Mouse (Mus musculus) forebrain, embryonic 15.5 days (tissue): ENCODE measurements around the gene Parp11. TPM values are rescaled to one million over a fixed set of nuclear protein-coding genes. Genes with fewer than 3 reads are reported as not detected.

Experiments
- ATAC-seq: fragments of 200-750 bp; cut with Nextera tagmentation; replicated peaks from 2 replicates; pipeline ENCODE4 v1.8.0; 2017; ENCODE audit warnings: mild to moderate bottlenecking, moderate TSS enrichment, moderate library complexity
- H3K27ac ChIP-seq: fragments of 300-500 bp; sonication (generic); replicated peaks from 2 replicates; pipeline ENCODE4 v1.5.1; 2015; ENCODE audit warnings: mild to moderate bottlenecking, inconsistent platforms
- H3K27me3 ChIP-seq: fragments of 300-500 bp; sonication (generic); 2 replicates; pipeline ENCODE4 v1.6.1; 2015; ENCODE audit warnings: inconsistent platforms
- H3K36me3 ChIP-seq: fragments of 300-500 bp; sonication (generic); 2 replicates; pipeline ENCODE4 v1.6.1; 2015; ENCODE audit warnings: mild to moderate bottlenecking, inconsistent platforms
- H3K4me1 ChIP-seq: fragments of 300-500 bp; sonication (generic); 2 replicates; pipeline ENCODE4 v1.6.1; 2015; ENCODE audit warnings: inconsistent platforms
- H3K4me2 ChIP-seq: fragments of 300-500 bp; sonication (generic); replicated peaks from 2 replicates; pipeline ENCODE4 v1.6.1; 2015; ENCODE audit warnings: mild to moderate bottlenecking, inconsistent platforms
- H3K4me3 ChIP-seq: fragments of 300-500 bp; sonication (generic); 2 replicates; pipeline ENCODE4 v1.5.1; 2015; ENCODE audit warnings: mild to moderate bottlenecking, inconsistent platforms
- H3K9ac ChIP-seq: fragments of 300-500 bp; sonication (generic); replicated peaks from 2 replicates; pipeline ENCODE4 v1.6.1; 2015; ENCODE audit warnings: mild to moderate bottlenecking, inconsistent platforms
- H3K9me3 ChIP-seq: fragments of 300-500 bp; sonication (generic); 2 replicates; pipeline ENCODE4 v1.6.1; 2016; ENCODE audit warnings: inconsistent platforms
- WGBS: fragments of 180-500 bp; shearing (Covaris S2); methylation state at CpG from one replicate; pipeline ENCODE4 v1.1.7; 2015; ENCODE audit warnings: mixed read lengths; 5-methylcytosine and 5-hydroxymethylcytosine counted together
- polyA plus RNA-seq: library from polyadenylated mRNA; unstranded; fragments of >200 nt; fragmentation: Nextera tagmentation; extraction: Ambion mirVana; gene quantifications from 2 replicates; pipeline ENCODE4 v1.2.1, GENCODE M21; 2015

Gene Parp11
- polyA plus RNA-seq, 1 experiment from 2014 or later, result 82.1 TPM

DNA sequence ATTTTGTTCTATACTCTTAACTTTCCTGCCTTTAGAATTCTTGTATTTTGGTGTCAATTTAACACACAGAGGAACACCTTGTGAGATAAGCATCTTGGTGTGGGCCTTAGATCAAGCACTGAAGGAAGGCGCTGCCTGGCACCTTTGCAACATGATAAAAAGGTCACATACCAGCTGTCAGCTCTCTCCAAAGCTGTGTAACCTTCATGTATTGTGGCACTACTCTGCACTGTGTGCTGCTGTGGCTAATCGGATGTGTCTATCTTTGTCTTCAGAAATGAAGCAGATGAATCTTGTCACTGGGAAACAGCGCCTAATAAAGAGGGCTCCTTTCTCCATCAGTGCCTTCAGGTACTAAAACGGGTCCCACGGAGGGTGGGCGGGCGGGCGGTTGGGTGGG lies 27.3 kb downstream of the Parp11 start:
- H3K4me3 ChIP-seq, result no peak overlapping the region
- WGBS, result 81% methylated on average over 8 of the region's 8 CpGs
- ATAC-seq, result 0 out of 2 replicates have a peak, but pooled peaks have one; percentile 46
- H3K36me3 ChIP-seq, result peaks cover 29% of the 10 kb centered on the region
- no peaks in the 10 kb centered on the region for H3K9me3 ChIP-seq
- no peaks in the 10 kb centered on the region for H3K4me1 ChIP-seq
- H3K4me2 ChIP-seq, result no peak overlapping the region
- H3K27ac ChIP-seq, result no peak overlapping the region
- H3K27me3 ChIP-seq, result no peaks in the 10 kb centered on the region
- H3K9ac ChIP-seq, result no peak overlapping the region

GRCm38 (mm10) chr6:127475231-127475630 lies 28.6 kb downstream of the Parp11 start:
- no peaks in the 10 kb centered on the region for H3K4me1 ChIP-seq
- 26% methylated on average over 3 of the region's 3 CpGs for WGBS
- no peak for ATAC-seq
- H3K9ac ChIP-seq, result no peak overlapping the region
- no peaks in the 10 kb centered on the region for H3K9me3 ChIP-seq
- H3K4me2 ChIP-seq, result no peak overlapping the region
- no peak overlapping the region for H3K27ac ChIP-seq
- no peaks in the 10 kb centered on the region for H3K27me3 ChIP-seq
- peaks cover 40% of the 10 kb centered on the region for H3K36me3 ChIP-seq
- no peak overlapping the region for H3K4me3 ChIP-seq

- no peaks in the 10 kb centered on the region for H3K9me3 ChIP-seq
- no peak overlapping the region for H3K9ac ChIP-seq
- no peak for ATAC-seq
- H3K4me2 ChIP-seq, result no peak overlapping the region
- H3K4me1 ChIP-seq, result peaks cover 3% of the 10 kb centered on the region; the same call in 1 of the 2 replicates
- H3K36me3 ChIP-seq, result peaks cover 32% of the 10 kb centered on the region
- no peak overlapping the region for H3K4me3 ChIP-seq
- WGBS, result 84% methylated on average over 6 of the region's 6 CpGs
- no peaks in the 10 kb centered on the region for H3K27me3 ChIP-seq
- no peak overlapping the region for H3K27ac ChIP-seq
Measured at GRCm38 (mm10) chr6:127491046-127491445, 44.4 kb downstream of the Parp11 start.

GRCm38 (mm10) chr6:127492561-127492960 lies 45.9 kb downstream of the Parp11 start:
- no peak for ATAC-seq
- peaks cover 3% of the 10 kb centered on the region; the same call in 1 of the 2 replicates for H3K4me1 ChIP-seq
- no peaks in the 10 kb centered on the region for H3K27me3 ChIP-seq
- H3K4me2 ChIP-seq, result no peak overlapping the region
- H3K9ac ChIP-seq, result no peak overlapping the region
- H3K36me3 ChIP-seq, result peaks cover 27% of the 10 kb centered on the region
- H3K4me3 ChIP-seq, result no peak overlapping the region
- H3K27ac ChIP-seq, result no peak overlapping the region
- H3K9me3 ChIP-seq, result no peaks in the 10 kb centered on the region
- 83% methylated on average over 4 of the region's 4 CpGs for WGBS

- no peak for ATAC-seq
- no peaks in the 10 kb centered on the region for H3K27me3 ChIP-seq
- H3K4me1 ChIP-seq, result peaks cover 3% of the 10 kb centered on the region; the same call in 1 of the 2 replicates
- H3K4me3 ChIP-seq, result no peak overlapping the region
- no peak overlapping the region for H3K9ac ChIP-seq
- 63% methylated on average over 13 of the region's 13 CpGs for WGBS
- peaks cover 29% of the 10 kb centered on the region for H3K36me3 ChIP-seq
- H3K4me2 ChIP-seq, result no peak overlapping the region
- H3K9me3 ChIP-seq, result no peaks in the 10 kb centered on the region
- no peak overlapping the region for H3K27ac ChIP-seq
Measured at GRCm38 (mm10) chr6:127493750-127494149, 47.1 kb downstream of the Parp11 start.

DNA sequence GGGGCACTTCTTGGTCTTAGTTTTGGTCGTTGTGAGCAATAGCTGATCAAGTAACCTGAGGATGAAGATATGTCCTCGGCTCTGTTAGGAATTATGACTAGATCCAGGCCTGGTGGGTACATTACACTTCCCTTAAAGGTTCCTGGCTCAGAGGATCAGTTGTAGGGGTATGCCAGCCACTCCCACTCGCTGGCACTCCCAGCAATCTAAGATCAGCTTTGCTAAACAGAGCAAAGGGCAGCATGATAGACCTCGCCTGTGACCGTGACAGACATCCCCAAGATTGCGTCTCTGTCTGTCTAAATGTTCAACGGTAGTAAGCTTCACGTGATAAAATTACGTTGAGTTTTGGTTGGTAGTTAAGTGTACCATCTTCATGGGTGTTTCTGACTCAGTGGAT lies 47.7 kb downstream of the Parp11 start:
- Histone ChIP-seq H3K27ac (no peak overlapping the region), H3K9ac (no peak overlapping the region), H3K9me3 (no peaks in the 10 kb centered on the region), H3K36me3 (peaks cover 29% of the 10 kb centered on the region), H3K4me3 (no peak overlapping the region), H3K4me2 (no peak overlapping the region), H3K4me1 (peaks cover 3% of the 10 kb centered on the region; the same call in 1 of the 2 replicates), H3K27me3 (no peaks in the 10 kb centered on the region)
- ATAC-seq, result no peak
- 95% methylated on average over 9 of the region's 9 CpGs for WGBS

DNA sequence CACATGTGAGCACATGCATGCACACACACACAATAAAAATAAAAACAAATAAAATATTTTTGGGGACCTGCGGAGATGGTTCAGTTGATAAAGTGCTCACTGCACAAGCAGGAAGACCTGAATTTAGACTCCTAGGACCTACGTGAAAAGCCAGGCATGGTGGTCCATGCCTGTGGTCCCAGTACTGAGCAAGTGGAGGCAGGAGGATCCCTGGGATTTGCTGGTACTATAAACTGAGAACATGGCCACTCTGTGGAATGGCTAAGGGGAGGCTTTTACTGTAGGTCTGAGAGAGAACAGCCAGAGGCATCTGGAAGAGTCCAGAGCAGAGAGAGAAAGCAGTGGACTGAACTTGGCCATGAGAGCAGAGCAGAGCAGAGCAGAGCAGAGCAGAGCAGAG lies 48.6 kb downstream of the Parp11 start:
- ATAC-seq, result no peak
- H3K27ac ChIP-seq, result no peak overlapping the region

GRCm38 (mm10) chr6:127495876-127496275 lies 49.2 kb downstream of the Parp11 start:
- no peak overlapping the region for H3K9ac ChIP-seq
- ATAC-seq, result no peak
- 5% methylated on average over 6 of the region's 6 CpGs for WGBS

More for the DNA sequence above, 48.6 kb downstream of the Parp11 start:
- no peak overlapping the region for H3K4me2 ChIP-seq
- no peaks in the 10 kb centered on the region for H3K27me3 ChIP-seq
- peaks cover 24% of the 10 kb centered on the region for H3K36me3 ChIP-seq
- H3K9me3 ChIP-seq, result no peaks in the 10 kb centered on the region
- H3K9ac ChIP-seq, result no peak overlapping the region
- 84% methylated on average over 2 of the region's 2 CpGs for WGBS
- peaks cover 3% of the 10 kb centered on the region; the same call in 1 of the 2 replicates for H3K4me1 ChIP-seq
- H3K4me3 ChIP-seq, result no peak overlapping the region

DNA sequence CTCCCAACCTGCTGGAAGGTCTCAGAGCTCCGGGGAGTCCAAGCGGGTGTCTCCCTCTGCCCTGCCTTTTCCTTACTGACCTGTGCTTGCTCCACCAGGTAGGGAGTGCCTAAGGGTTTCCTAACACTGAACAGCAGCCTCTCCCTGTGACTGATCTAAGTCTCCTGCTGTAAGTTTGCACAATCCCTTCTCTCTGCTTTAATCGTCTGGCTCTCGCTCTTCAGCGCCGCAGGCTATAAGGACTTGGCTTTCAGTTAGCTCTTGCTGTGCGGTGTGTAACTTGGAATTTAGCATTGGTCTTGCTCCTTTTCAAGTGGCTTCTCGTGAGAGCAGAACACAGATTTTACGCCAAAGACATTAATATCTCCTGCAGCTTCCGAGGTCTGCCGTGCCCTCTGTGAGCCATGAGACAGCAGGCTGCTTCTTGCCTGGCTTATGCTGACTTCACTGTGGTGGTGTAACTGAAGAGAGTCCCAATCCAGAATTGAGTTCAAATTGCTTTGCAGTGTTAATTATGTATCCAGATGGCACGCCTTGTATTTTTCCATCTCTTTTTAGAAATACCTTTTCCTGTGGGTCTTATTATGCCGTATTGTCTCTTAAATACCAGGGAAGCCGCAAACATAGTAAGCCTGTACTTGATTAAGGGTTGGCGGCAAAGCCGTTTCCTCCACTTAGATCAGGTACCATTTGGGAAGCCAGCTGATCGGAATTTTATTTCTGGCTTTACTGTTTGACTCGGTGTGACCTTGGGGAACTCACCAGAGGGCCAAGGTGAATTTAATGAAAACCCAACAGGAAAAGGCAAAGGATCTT lies 50.4 kb downstream of the Parp11 start:
- WGBS, result 73% methylated on average over 18 of the region's 18 CpGs
- peaks cover 6% of the 10 kb centered on the region for H3K36me3 ChIP-seq
- H3K4me3 ChIP-seq, result no peak overlapping the region
- H3K27me3 ChIP-seq, result no peaks in the 10 kb centered on the region
- no peaks in the 10 kb centered on the region for H3K9me3 ChIP-seq
- peaks cover 3% of the 10 kb centered on the region; the same call in 1 of the 2 replicates for H3K4me1 ChIP-seq
- no peak overlapping the region for H3K4me2 ChIP-seq
- ATAC-seq, result no peak; the same call in 1 of the 2 replicates
- H3K9ac ChIP-seq, result no peak overlapping the region
- H3K27ac ChIP-seq, result 0 out of 2 replicates have a peak overlapping the region, but pooled peaks have one; percentile 14

More at GRCm38 (mm10) chr6:127495876-127496275, 49.2 kb downstream of the Parp11 start:
- H3K27me3 ChIP-seq, result no peaks in the 10 kb centered on the region
- H3K27ac ChIP-seq, result no peak overlapping the region
- no peak overlapping the region for H3K4me3 ChIP-seq
- no peaks in the 10 kb centered on the region for H3K9me3 ChIP-seq
- no peak overlapping the region for H3K4me2 ChIP-seq
- H3K4me1 ChIP-seq, result peaks cover 3% of the 10 kb centered on the region; the same call in 1 of the 2 replicates
- peaks cover 17% of the 10 kb centered on the region for H3K36me3 ChIP-seq

DNA sequence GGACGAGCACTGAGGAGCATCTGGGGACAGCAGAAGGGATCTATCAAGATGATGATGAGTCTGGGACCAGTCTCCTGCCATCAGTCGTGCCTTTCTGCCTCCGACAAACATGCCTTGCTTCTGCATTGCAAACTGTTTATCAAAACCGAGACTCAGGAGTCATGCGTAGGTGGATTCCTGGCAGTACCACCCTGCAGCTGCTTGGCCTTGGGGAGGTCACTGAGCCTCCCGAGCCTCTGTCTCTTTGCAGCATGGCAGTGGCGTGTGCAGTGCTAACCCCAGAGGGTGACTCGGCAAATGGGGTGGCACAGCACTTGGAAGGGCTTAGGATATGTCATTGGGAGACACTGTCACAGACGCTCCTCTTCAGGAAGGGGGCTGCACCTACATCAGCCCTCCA lies 53.5 kb downstream of the Parp11 start:
- H3K27ac ChIP-seq, result no peak overlapping the region
- no peaks in the 10 kb centered on the region for H3K9me3 ChIP-seq
- peaks cover 3% of the 10 kb centered on the region; the same call in 1 of the 2 replicates for H3K4me1 ChIP-seq
- no peak for ATAC-seq
- H3K9ac ChIP-seq, result no peak overlapping the region
- 73% methylated on average over 9 of the region's 9 CpGs for WGBS
- H3K4me2 ChIP-seq, result no peak overlapping the region
- no peaks in the 10 kb centered on the region for H3K27me3 ChIP-seq
- 0 out of 2 replicates have a peak, but pooled peaks cover 2% of the 10 kb centered on the region for H3K36me3 ChIP-seq
- no peak overlapping the region for H3K4me3 ChIP-seq

DNA sequence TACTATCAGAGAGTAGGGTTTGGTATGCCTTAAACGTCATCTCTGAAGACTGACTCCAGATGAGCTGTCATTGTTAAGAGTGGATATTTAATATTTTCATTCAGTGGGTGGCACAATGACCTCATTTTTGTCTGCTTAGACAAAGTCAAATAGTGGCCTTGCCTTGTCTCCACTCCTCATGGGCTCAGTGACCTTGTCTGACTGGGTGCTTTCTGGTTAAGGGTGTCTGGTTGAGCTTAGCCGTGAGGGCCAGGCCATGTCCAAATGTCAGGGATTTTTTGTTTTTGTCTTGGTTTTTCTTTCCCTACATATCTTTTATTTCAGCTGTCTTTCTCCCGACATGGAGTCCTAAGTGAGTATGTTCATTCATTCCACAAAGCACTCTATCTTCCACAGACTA lies 54.2 kb downstream of the Parp11 start:
- H3K36me3 ChIP-seq, result 0 out of 2 replicates have a peak, but pooled peaks cover 2% of the 10 kb centered on the region
- no peak overlapping the region for H3K9ac ChIP-seq
- no peak overlapping the region for H3K27ac ChIP-seq
- H3K4me1 ChIP-seq, result peaks cover 1% of the 10 kb centered on the region; the same call in 1 of the 2 replicates
- H3K4me3 ChIP-seq, result no peak overlapping the region
- no peaks in the 10 kb centered on the region for H3K9me3 ChIP-seq
- ATAC-seq, result no peak
- WGBS, result 86% methylated on average over 3 of the region's 3 CpGs
- H3K27me3 ChIP-seq, result no peaks in the 10 kb centered on the region
- no peak overlapping the region for H3K4me2 ChIP-seq

DNA sequence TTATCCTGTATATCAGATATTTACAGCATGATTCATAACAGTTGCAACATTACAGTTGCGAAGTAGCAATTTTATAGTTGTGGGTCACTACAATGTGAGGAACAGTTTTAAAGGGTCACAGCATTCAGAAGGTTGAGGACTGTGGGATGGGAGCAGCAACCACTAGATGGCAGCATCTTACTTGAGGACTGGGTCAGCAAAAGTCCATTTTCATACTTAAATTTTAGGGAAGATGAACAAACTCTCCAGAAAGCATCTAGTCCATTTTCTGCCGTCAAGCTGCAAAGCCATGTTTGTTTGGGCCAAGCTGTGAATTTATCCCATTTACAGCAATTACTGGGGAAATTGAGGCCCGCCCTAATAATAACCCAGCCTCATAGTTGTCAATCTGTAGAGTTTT lies 55.9 kb downstream of the Parp11 start:
- Histone ChIP-seq H3K9ac (no peak overlapping the region), H3K4me1 (no peaks in the 10 kb centered on the region), H3K36me3 (0 out of 2 replicates have a peak, but pooled peaks cover 2% of the 10 kb centered on the region), H3K27ac (no peak overlapping the region), H3K4me2 (no peak overlapping the region), H3K9me3 (no peaks in the 10 kb centered on the region), H3K4me3 (no peak overlapping the region), H3K27me3 (no peaks in the 10 kb centered on the region)
- no peak for ATAC-seq
- 62% methylated on average over 3 of the region's 3 CpGs for WGBS
